Mouse (Mus musculus): Measurements from ENCODE around the gene Neto2. TPM values are rescaled to one million over a fixed set of nuclear protein-coding genes. Genes with fewer than 3 reads are reported as not detected.
"Not testable (repeated sequence)": the region's sequence is repeated elsewhere in the genome, so short reads cannot be mapped to it uniquely, and the experiment has no call there.

The Neto2 gene
- polyA plus RNA-seq, 1 experiment from 2014 or later = 1.1 TPM

GRCm38 (mm10) chr8:85644921-85645665, 55.6 kb downstream of the Neto2 start:
- Histone ChIP-seq H3K27me3 (no peaks in the 10 kb centered on the region), H3K4me2 (no peak overlapping the region), H3K4me3 (replicated peaks) (no peak overlapping the region), H3K9me3 (replicated peaks) (no peaks in the 10 kb centered on the region), H3K4me1 (replicated peaks) (no peaks in the 10 kb centered on the region), H3K9ac (no peak overlapping the region), H3K27ac (no peak overlapping the region), H3K36me3 (no peaks in the 10 kb centered on the region)
- ATAC-seq (ENCODE audit: low read depth) = no peak
- 64% methylated on average over 4 of the region's 4 CpGs for WGBS (ENCODE audit: insufficient replicate concordance)
- no peak for DNase-seq

GRCm38 (mm10) chr8:85624450-85624849, 76.3 kb downstream of the Neto2 start:
- 47% methylated on average over 6 of the region's 6 CpGs for WGBS (ENCODE audit: insufficient replicate concordance)
- Histone ChIP-seq H3K27me3 (no peaks in the 10 kb centered on the region), H3K36me3 (no peaks in the 10 kb centered on the region), H3K9ac (no peak overlapping the region), H3K4me1 (replicated peaks) (no peaks in the 10 kb centered on the region), H3K27ac (no peak overlapping the region), H3K9me3 (replicated peaks) (no peaks in the 10 kb centered on the region), H3K4me2 (no peak overlapping the region), H3K4me3 (replicated peaks) (no peak overlapping the region)
- DNase-seq (no peak), ATAC-seq (ENCODE audit: low read depth) (no peak)

GRCm38 (mm10) chr8:85623246-85623645, 77.5 kb downstream of the Neto2 start:
- DNase-seq = no peak
- no peak overlapping the region for H3K4me3 ChIP-seq (replicated peaks)
- H3K9ac ChIP-seq = no peak overlapping the region
- no peak overlapping the region for H3K27ac ChIP-seq
- H3K27me3 ChIP-seq = no peaks in the 10 kb centered on the region
- H3K36me3 ChIP-seq = no peaks in the 10 kb centered on the region
- WGBS (ENCODE audit: insufficient replicate concordance) = 81% methylated on average over 5 of the region's 5 CpGs
- no peak overlapping the region for H3K4me2 ChIP-seq
- no peaks in the 10 kb centered on the region for H3K9me3 ChIP-seq (replicated peaks)
- no peak for ATAC-seq (ENCODE audit: low read depth)
- H3K4me1 ChIP-seq (replicated peaks) = no peaks in the 10 kb centered on the region

GRCm38 (mm10) chr8:85618789-85619188, 81.9 kb downstream of the Neto2 start:
- H3K4me2 ChIP-seq = no peak overlapping the region
- no peaks in the 10 kb centered on the region for H3K27me3 ChIP-seq
- no peak overlapping the region for H3K27ac ChIP-seq
- ATAC-seq (ENCODE audit: low read depth) = no peak
- no peaks in the 10 kb centered on the region for H3K36me3 ChIP-seq
- WGBS (ENCODE audit: insufficient replicate concordance) = 66% methylated on average over 3 of the region's 3 CpGs
- no peak for DNase-seq
- H3K4me3 ChIP-seq (replicated peaks) = no peak overlapping the region
- H3K9me3 ChIP-seq (replicated peaks) = no peaks in the 10 kb centered on the region
- no peak overlapping the region for H3K9ac ChIP-seq
- H3K4me1 ChIP-seq (replicated peaks) = no peaks in the 10 kb centered on the region

- not testable (repeated sequence) for DNase-seq; ATAC-seq (ENCODE audit: low read depth); H3K9me3 ChIP-seq (replicated peaks); H3K4me1 ChIP-seq (replicated peaks); H3K4me3 ChIP-seq (replicated peaks); H3K27ac ChIP-seq; H3K9ac ChIP-seq; H3K36me3 ChIP-seq; H3K27me3 ChIP-seq; H3K4me2 ChIP-seq
- WGBS (ENCODE audit: insufficient replicate concordance) = 74% methylated on average over 3 of the region's 3 CpGs
Measured at GRCm38 (mm10) chr8:85617125-85617524, 83.6 kb downstream of the Neto2 start.

GRCm38 (mm10) chr8:85608836-85609235, 91.9 kb downstream of the Neto2 start:
- Histone ChIP-seq H3K36me3 (no peaks in the 10 kb centered on the region), H3K4me3 (replicated peaks) (no peak overlapping the region), H3K4me1 (replicated peaks) (0 out of 2 replicates have a peak, but pooled peaks cover 2% of the 10 kb centered on the region), H3K9me3 (replicated peaks) (no peaks in the 10 kb centered on the region), H3K27ac (no peak overlapping the region), H3K4me2 (no peak overlapping the region), H3K27me3 (no peaks in the 10 kb centered on the region), H3K9ac (no peak overlapping the region)
- ATAC-seq (ENCODE audit: low read depth) (no peak), DNase-seq (no peak)
- 46% methylated on average over 2 of the region's 2 CpGs for WGBS (ENCODE audit: insufficient replicate concordance)

- 0 out of 2 replicates have a peak, but pooled peaks cover 2% of the 10 kb centered on the region for H3K4me1 ChIP-seq (replicated peaks)
- DNase-seq (no peak), ATAC-seq (ENCODE audit: low read depth) (no peak)
- H3K27ac ChIP-seq = no peak overlapping the region
- H3K9me3 ChIP-seq (replicated peaks) = no peaks in the 10 kb centered on the region
- H3K27me3 ChIP-seq = no peaks in the 10 kb centered on the region
- no peaks in the 10 kb centered on the region for H3K36me3 ChIP-seq
- no peak overlapping the region for H3K4me3 ChIP-seq (replicated peaks)
- H3K9ac ChIP-seq = no peak overlapping the region
- H3K4me2 ChIP-seq = no peak overlapping the region
Measured at GRCm38 (mm10) chr8:85607804-85608203, 92.9 kb downstream of the Neto2 start.

GRCm38 (mm10) chr8:85606974-85607373, 93.8 kb downstream of the Neto2 start:
- H3K4me1 ChIP-seq (replicated peaks) = 0 out of 2 replicates have a peak, but pooled peaks cover 2% of the 10 kb centered on the region

GRCm38 (mm10) chr8:85606561-85606960, 94.2 kb downstream of the Neto2 start:
- H3K4me1 ChIP-seq (replicated peaks) = 0 out of 2 replicates have a peak, but pooled peaks cover 2% of the 10 kb centered on the region
- H3K27ac ChIP-seq = no peak overlapping the region
- no peak overlapping the region for H3K9ac ChIP-seq
- H3K9me3 ChIP-seq (replicated peaks) = no peaks in the 10 kb centered on the region
- WGBS (ENCODE audit: insufficient replicate concordance) = 50% methylated on average over 3 of the region's 3 CpGs
- no peak overlapping the region for H3K4me2 ChIP-seq
- DNase-seq (no peak), ATAC-seq (ENCODE audit: low read depth) (no peak)
- no peaks in the 10 kb centered on the region for H3K36me3 ChIP-seq
- no peaks in the 10 kb centered on the region for H3K27me3 ChIP-seq
- H3K4me3 ChIP-seq (replicated peaks) = no peak overlapping the region

More at GRCm38 (mm10) chr8:85606974-85607373, 93.8 kb downstream of the Neto2 start:
- WGBS (ENCODE audit: insufficient replicate concordance) = 42% methylated on average over 1 of the region's 1 CpGs
- H3K4me3 ChIP-seq (replicated peaks) = no peak overlapping the region
- ATAC-seq (ENCODE audit: low read depth) = no peak
- no peaks in the 10 kb centered on the region for H3K27me3 ChIP-seq
- H3K9ac ChIP-seq = no peak overlapping the region
- no peak overlapping the region for H3K4me2 ChIP-seq
- no peaks in the 10 kb centered on the region for H3K9me3 ChIP-seq (replicated peaks)
- no peak overlapping the region for H3K27ac ChIP-seq
- DNase-seq = no peak
- no peaks in the 10 kb centered on the region for H3K36me3 ChIP-seq

GRCm38 (mm10) chr8:85604201-85604600, 96.5 kb downstream of the Neto2 start:
- 52% methylated on average over 4 of the region's 4 CpGs for WGBS (ENCODE audit: insufficient replicate concordance)
- ATAC-seq (ENCODE audit: low read depth) (peak; percentile 58), DNase-seq (no peak)
- no peaks in the 10 kb centered on the region for H3K27me3 ChIP-seq
- 0 out of 2 replicates have a peak overlapping the region, but pooled peaks have one; percentile 11 for H3K27ac ChIP-seq
- no peaks in the 10 kb centered on the region for H3K9me3 ChIP-seq (replicated peaks)
- no peak overlapping the region for H3K4me3 ChIP-seq (replicated peaks)
- no peaks in the 10 kb centered on the region for H3K36me3 ChIP-seq
- H3K4me2 ChIP-seq = no peak overlapping the region
- no peak overlapping the region for H3K9ac ChIP-seq
- H3K4me1 ChIP-seq (replicated peaks) = 0 out of 2 replicates have a peak, but pooled peaks cover 2% of the 10 kb centered on the region

- H3K4me2 ChIP-seq = no peak overlapping the region
- H3K27me3 ChIP-seq = no peaks in the 10 kb centered on the region
- no peak overlapping the region for H3K9ac ChIP-seq
- H3K4me1 ChIP-seq (replicated peaks) = 0 out of 2 replicates have a peak, but pooled peaks cover 2% of the 10 kb centered on the region
- DNase-seq (peak; percentile 4), ATAC-seq (ENCODE audit: low read depth) (no peak)
- WGBS (ENCODE audit: insufficient replicate concordance) = 29% methylated on average over 8 of the region's 8 CpGs
- no peak overlapping the region for H3K4me3 ChIP-seq (replicated peaks)
- no peak overlapping the region for H3K27ac ChIP-seq
- H3K36me3 ChIP-seq = no peaks in the 10 kb centered on the region
- no peaks in the 10 kb centered on the region for H3K9me3 ChIP-seq (replicated peaks)
Measured at GRCm38 (mm10) chr8:85603203-85603895, 97.4 kb downstream of the Neto2 start.
